Mouse (Mus musculus): ENCODE measurements at regions not wholly inside any gene's neighbourhood (a gene's known extent, or its start where the extent isn't known, plus 50 kb on each side); places are given as distances from the start of the nearest gene placed in this dataset.

GRCm38 (mm10) chr13:101824962-101825361, 56.9 kb upstream of the Pik3r1 start:
- DNase-seq (ENCODE audit: low spot score in 2 of 2): no peak

DNA sequence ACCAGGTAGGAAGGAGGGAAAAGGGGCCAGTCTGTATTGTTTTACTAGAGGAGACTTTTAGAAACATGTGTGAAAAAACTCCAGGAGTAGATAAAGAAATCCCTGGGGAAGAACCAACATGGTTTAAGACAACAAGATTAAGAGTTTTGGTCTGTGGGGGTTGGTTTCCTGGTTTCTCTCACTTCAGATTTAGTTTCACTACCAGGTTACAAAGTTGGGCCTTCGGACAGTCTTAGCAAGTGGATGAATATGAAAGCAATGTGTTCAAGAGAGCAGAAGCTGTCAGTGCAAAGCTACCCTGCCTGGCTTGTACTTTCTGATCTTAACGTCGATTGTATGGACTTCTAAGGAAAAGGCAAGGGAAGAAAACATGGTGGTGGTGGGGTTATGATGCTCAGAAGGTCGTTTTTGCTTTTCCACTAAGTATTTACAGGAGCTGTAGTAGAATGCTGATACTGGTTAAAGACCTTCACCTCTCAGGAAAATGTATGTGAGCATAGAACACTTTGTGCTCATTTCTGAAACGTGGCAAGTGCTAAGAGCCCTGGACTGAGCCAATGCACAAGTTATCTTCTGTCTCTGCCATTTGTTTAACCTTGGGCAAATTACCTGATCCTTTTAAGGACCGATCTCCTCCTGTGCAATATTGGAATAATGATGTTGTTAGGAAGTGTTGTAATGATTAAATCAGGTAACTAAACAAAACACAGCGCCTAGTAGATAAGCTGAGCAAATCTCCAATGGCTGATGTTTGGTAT, 64.0 kb upstream of the Pik3r1 start:
- no peak for DNase-seq (ENCODE audit: low spot score in 2 of 2)

DNA sequence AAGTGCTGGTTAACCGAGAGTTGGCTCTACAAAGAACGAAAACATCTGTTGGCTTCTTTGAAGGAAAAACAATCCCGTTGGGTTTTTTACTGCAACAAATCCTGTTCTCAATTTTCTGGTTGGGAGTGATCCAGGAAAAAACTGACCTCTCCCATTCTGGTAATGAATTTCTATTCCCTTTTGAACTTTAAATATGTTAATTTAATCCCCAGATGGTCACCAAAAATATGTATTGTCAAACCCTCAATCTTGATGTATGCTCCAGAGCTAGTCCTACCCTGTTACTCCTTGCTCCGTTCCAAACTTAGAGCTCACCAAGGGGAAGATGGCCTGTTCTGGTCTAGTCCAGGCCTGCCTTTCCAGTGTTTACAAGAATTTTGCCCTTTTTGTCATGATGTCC, 66.5 kb upstream of the Pik3r1 start:
- DNase-seq (ENCODE audit: low spot score in 2 of 2): no peak

- DNase-seq (ENCODE audit: low spot score in 2 of 2): no peak
Observed at GRCm38 (mm10) chr13:101836992-101837391, 69.0 kb upstream of the Pik3r1 start.

DNA sequence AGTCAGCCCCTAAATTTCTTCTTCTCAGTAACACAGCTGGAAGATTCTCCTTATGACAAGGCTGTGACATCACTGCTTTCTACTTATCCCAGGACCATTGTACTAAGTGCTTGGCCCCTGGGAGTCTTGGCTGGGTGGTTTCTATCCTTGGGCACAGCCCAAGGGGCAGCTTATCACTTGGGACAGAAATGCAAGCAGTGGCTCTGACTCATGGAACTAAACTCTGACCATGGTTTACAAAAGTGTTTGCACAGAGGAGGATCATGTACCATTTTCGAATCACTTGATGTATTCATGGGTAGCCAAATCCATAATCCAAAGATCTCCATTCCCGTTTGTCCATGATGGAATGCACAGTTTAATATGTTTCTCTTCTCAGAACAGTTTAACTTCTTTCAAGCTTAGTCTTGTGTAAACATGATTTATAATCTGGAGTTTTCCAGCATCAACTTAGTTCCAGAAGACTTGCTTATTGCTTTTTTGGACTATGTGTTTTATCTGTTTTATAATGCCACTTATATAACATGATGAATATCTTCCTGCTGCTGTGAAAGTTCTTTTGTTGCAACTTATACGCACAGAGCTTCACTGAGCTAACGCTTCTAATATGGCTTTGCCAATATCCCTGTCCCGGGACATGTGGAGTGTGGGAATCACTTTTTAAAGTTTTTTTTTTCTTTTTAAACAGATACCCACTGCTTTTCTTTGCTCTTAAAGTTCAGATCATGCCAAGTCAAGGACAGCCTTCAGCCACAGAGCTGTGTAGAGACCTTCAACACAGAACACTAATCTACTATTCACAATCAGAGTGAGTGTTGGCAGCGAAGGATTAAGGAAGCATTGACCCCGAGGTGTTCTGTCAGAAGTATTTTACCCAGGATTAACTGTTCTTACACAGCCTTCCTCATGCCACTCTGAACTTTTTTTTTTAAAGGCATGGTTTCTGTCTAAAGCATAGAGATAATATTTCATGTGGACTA, 76.7 kb upstream of the Pik3r1 start:
- no peak for DNase-seq (ENCODE audit: low spot score in 2 of 2)

- DNase-seq (ENCODE audit: low spot score in 2 of 2): no peak
Observed at GRCm38 (mm10) chr13:101846016-101846415, 78.0 kb upstream of the Pik3r1 start.

GRCm38 (mm10) chr13:101847879-101848600, 80.0 kb upstream of the Pik3r1 start:
- no peak for DNase-seq (ENCODE audit: low spot score in 2 of 2)

- DNase-seq (ENCODE audit: low spot score in 2 of 2): no peak
Observed at GRCm38 (mm10) chr13:101848601-101849147, 80.7 kb upstream of the Pik3r1 start.

DNA sequence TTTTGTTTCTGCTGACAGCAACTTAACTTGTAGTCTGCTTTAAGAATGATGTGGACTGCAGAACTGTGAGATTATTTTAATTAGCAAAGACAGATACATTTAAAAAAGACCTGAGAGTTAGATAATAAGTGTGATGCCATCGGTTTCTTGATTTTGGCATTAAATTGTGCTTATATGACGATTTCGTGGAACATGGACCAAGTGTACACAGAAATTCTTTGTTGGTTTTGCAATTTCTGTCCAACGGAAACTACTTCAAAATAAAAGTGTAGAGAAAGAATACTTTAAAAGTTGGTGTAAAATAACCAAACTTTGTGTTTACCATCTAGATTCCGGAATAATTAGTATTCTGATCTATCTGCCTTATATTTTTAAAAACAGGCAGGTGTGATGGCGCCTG, 81.4 kb upstream of the Pik3r1 start:
- no peak for DNase-seq (ENCODE audit: low spot score in 2 of 2)

DNA sequence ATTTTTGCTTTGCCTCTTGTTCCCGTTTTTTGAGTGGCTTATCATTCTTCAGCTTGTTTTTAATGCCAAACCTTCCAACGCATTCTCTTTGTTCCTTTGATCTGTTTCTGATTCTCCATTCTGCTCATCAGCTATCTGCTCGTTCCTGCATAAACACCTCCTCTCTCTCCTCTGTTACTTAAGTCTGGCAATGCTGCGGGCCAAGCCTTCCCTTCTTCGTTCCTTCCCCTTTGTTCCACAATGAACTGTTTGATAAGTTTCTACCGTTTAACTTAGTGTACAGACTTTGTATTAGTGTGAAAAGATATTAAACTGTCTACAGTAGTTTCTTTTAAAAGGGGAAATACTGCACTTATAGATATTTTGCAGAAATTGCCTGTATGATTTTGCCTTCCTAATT, 83.3 kb upstream of the Pik3r1 start:
- no peak for DNase-seq (ENCODE audit: low spot score in 2 of 2)

- DNase-seq (ENCODE audit: low spot score in 2 of 2): no peak
Observed at GRCm38 (mm10) chr13:101852960-101853359, 84.9 kb upstream of the Pik3r1 start.

DNA sequence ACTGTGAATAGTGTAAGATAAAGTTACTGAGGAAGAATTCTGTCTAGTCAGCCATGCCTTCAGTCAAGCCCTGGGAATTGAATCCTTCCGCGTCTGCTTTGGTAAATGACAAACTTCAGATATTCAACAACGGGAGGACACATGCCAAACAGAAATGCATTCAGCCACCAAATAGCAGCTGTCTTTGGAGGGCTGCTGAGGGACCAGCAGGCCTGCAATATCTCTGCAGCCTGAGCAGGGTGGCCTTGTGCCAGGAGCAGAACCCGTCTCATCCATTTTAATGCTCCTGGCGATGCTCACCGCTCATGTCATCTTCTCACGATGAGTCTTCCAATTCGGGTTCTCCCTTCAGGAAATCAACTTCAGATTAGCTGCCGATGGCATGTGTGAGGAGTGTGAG, 87.1 kb upstream of the Pik3r1 start:
- no peak for DNase-seq (ENCODE audit: low spot score in 2 of 2)

DNA sequence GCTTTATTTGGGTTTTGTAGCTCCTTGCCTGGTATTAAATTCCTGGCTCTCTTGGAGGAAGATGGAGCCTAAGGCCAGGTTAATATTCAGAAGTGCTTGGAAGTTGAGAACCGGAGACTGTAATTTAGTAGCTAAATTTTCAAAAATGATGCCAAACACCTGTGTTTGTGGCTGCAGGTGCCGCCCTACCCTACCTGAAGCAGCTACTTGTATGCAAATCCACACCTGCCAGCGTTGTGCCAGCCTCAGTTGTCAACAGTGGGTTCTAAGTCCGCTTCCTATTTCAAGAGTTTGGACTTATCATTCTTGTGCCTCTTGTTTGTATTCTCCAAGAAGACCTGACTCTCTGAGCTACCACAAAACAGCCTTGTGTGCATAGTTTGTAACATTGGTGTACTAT, 92.7 kb upstream of the Pik3r1 start:
- no peak for DNase-seq (ENCODE audit: low spot score in 2 of 2)

DNA sequence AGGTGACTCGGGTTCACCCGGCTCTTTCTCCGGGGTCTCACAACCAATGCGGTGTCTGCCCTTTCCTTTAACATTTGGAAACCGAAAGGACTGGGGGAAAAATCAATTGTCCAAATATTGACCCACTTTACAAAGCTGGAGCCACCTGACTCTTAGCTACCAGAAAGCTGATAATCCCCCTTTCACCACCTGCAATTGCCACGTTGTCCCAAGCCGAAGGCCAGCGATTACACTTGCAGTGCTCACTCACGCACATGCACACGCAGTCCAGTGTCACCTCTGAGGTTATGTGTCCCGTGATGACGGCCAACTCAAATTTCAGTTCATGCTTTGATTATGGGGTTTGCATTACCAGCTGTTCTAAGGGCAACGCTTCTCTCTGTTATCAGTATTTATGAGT, 94.0 kb upstream of the Pik3r1 start:
- no peak for DNase-seq (ENCODE audit: low spot score in 2 of 2)

- DNase-seq (ENCODE audit: low spot score in 2 of 2): no peak
Observed at GRCm38 (mm10) chr13:101863015-101863414, 95.0 kb upstream of the Pik3r1 start.

DNA sequence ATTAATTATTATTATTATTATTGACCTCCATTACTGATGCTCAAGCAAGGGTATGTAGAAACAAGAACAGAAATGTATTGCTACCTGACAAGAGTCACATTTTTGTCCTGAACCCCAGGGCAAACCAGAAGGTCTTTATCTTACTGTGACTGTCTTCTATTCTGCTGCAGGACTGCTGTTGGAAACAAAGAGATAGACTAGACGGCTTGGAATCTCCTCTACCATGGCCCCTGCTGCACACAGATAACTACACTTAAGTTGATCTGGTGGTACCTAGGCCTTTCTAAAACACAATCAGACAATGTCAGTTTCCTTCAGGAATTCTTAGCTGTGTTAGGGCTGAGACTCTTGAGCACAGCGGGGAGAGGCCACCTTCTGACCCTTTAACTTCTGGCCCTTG, 95.6 kb upstream of the Pik3r1 start:
- no peak for DNase-seq (ENCODE audit: low spot score in 2 of 2)

DNA sequence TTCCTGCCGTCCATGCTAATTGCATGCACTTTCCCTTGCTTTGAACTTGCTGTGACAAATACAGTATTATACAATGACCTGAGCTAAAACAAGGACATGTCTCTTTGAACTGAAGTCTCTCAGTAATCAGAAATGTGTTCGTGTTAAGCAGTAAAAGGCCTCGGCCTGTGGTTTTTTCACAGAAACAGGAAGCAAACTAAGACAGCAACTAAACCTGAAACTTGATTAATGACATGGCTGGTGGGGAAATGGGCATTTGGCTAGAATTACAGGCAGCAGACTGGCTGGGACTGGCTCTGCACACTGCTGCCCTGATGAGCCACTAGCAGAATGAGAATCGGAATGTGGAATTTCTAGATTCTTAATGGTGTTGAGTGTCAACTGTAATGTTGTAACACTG, 98.8 kb upstream of the Pik3r1 start:
- peak; percentile 10 to 26 for DNase-seq (ENCODE audit: low spot score in 2 of 2)

DNA sequence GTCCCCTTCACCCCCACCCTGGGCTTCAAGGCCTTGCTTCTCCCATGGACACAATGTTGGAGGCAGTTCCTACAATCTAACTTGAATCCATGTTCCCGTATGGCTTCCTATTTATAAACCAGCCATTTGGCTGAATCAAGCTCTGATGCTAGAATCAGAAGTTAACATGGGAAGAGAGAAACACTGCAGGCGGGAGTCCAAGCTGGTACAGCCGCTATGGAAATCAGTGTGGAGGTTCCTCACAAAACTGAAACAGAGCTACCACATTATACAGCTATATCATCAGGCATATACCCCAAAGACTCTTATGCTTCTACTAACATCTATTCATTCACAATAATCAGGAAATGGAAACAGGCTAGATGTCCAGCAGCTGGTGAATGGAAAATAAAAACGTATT, 106.7 kb upstream of the Pik3r1 start:
- no peak for DNase-seq (ENCODE audit: low spot score in 2 of 2)

- DNase-seq (ENCODE audit: low spot score in 2 of 2): no peak
Observed at GRCm38 (mm10) chr13:101876069-101876468, 108.1 kb upstream of the Pik3r1 start.

GRCm38 (mm10) chr13:101876601-101877000, 108.6 kb upstream of the Pik3r1 start:
- DNase-seq (ENCODE audit: low spot score in 2 of 2): no peak

DNA sequence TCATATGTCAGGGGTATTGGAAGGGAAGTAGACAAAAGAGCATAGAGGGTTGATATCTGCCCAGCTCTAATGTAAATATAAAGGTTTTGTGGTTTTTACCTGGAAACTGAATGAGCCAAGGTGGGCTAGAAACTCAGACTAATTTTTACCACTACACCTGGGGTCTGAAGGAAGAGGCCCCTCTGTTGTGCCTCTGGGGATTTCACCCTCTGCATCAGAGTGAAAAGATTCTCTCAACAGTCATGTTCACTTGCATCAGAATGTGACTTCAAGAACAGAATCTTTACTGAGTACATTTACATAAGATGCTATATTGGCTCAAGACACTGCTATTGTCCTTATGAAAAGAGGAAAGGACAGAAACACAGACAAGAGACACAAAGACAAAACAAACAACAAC, 110.2 kb upstream of the Pik3r1 start:
- no peak for DNase-seq (ENCODE audit: low spot score in 2 of 2)

GRCm38 (mm10) chr13:101879561-101880081, 111.6 kb upstream of the Pik3r1 start:
- DNase-seq (ENCODE audit: low spot score in 2 of 2): peak; percentile 2 to 8

All from spleen, postnatal 36 days (tissue).